Mouse (Mus musculus): Measurements from ENCODE around the gene Macf1.

GRCm38 (mm10) chr4:123587616-123588015, 96.5 kb downstream of the Macf1 start:
- TF ChIP-seq CTCF (IDR thresholded peaks at IDR 0.05; ENCODE audit: extremely low read depth, insufficient read depth, insufficient read length, insufficient replicate concordance) (no peak), POLR2A (IDR thresholded peaks at IDR 0.05; ENCODE audit: low read depth, low read length) (no peak)
